Mouse (Mus musculus) hindbrain, embryonic 14.5 days (tissue): Measurements from ENCODE around the gene P2ry2. TPM values are rescaled to one million over a fixed set of nuclear protein-coding genes. Genes with fewer than 3 reads are reported as not detected.

Source experiments
- ATAC-seq: fragments of 200-750 bp; cut with Nextera tagmentation; 2 replicates; pipeline ENCODE4 v1.8.0; 2017; ENCODE audit warnings: moderate number of reproducible peaks, mild to moderate bottlenecking, moderate TSS enrichment, moderate library complexity; ENCODE audit not compliant: low FRiP score
- DNase-seq: peaks from one replicate; pipeline ENCODE4 v3.0.0-alpha.2; 2015; ENCODE audit warnings: low spot score
- H3K27ac ChIP-seq: fragments of 300-500 bp; sonication (generic); 2 replicates; pipeline ENCODE4 v1.5.1; 2014; ENCODE audit warnings: mild to moderate bottlenecking, moderate library complexity
- H3K27me3 ChIP-seq: fragments of 300-500 bp; sonication (generic); 2 replicates; pipeline ENCODE4 v1.6.1; 2014; ENCODE audit warnings: mild to moderate bottlenecking, low read length, mixed read lengths; ENCODE audit not compliant: control insufficient read depth, insufficient read depth
- H3K36me3 ChIP-seq: fragments of 300-500 bp; sonication (generic); replicated peaks from 2 replicates; pipeline ENCODE4 v1.6.1; 2014; ENCODE audit not compliant: control insufficient read depth, insufficient read depth
- H3K4me1 ChIP-seq: fragments of 300-500 bp; sonication (generic); replicated peaks from 2 replicates; pipeline ENCODE4 v1.6.1; 2014; ENCODE audit warnings: antibody characterized with exemption, low read length, mixed read lengths; ENCODE audit not compliant: control insufficient read depth, insufficient read depth
- H3K4me2 ChIP-seq: fragments of 300-500 bp; sonication (generic); replicated peaks from 2 replicates; pipeline ENCODE4 v1.6.1; 2014; ENCODE audit warnings: mild to moderate bottlenecking, moderate library complexity
- H3K4me3 ChIP-seq: fragments of 300-500 bp; sonication (generic); replicated peaks from 2 replicates; pipeline ENCODE4 v1.5.1; 2014; ENCODE audit warnings: mild to moderate bottlenecking, low read length
- H3K9ac ChIP-seq: fragments of 300-500 bp; sonication (generic); 2 replicates; pipeline ENCODE4 v1.6.1; 2014
- H3K9me3 ChIP-seq: fragments of 300-500 bp; sonication (generic); 2 replicates; pipeline ENCODE4 v1.6.1; 2016; ENCODE audit warnings: low read length; ENCODE audit not compliant: control insufficient read depth
- WGBS: fragments of 180-500 bp; shearing (Covaris S2); extraction: QIAGEN DNeasy Blood & Tissue Kit; methylation state at CpG from one replicate; pipeline ENCODE4 v1.1.7; 2014; 5-methylcytosine and 5-hydroxymethylcytosine counted together
- polyA plus RNA-seq: library from polyadenylated mRNA; unstranded; fragments of >200 nt; fragmentation: Nextera tagmentation; extraction: Ambion mirVana; gene quantifications from 2 replicates; pipeline ENCODE4 v1.2.1, GENCODE M21; 2014

The P2ry2 gene
- polyA plus RNA-seq, 1 experiment from 2014 or later = 0.20 TPM

DNA sequence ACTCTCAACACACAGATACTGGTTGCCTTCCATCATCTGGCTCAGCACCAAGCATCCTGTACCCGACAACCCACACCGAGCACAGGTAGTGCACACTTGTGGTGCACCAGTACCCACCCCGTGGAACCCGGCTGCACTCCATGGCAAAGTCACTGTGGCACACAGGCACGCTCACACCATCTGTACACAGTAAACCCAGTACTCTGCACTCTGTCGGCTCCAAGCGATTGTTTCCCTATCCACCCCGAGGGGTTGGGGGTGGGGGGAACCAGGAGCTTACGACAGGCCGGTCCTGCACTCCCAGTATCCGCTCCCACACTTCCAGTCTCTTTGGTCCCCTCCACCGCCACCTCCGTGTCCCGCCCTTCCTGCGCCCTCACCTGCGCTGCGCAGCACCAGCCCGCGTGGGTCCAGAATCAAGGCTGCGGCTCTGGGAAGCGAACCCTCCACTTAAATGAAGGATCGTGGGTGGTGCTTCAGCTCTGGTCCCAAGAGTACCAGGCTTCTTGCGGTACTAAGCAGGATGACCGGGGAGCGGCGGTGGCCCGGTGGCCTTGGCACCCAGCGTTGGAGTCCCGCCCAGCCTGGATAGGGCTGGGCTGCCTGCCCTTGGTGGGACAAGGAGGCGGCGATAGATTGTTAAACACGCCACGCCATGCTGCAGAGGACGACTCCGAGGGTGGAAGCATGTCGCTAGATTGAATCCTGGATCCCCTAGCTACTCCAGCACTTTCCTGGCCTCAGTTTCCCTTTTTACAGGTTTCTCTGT is 38.3 kb downstream of the P2ry2 start, which contains the start of gene P2ry6:
Gene P2ry6 (minus strand): TSS at position 515 of the 769 bp plus-strand sequence.
- peak within 1 kb of the TSS; percentile 9 for H3K9ac ChIP-seq
- ATAC-seq (peak; percentile 68; the same call in 1 of the 2 replicates), DNase-seq (peak; percentile 41)
- H3K4me2 ChIP-seq = peak within 1 kb of the TSS; percentile 52
- no peaks in the 10 kb centered on the region for H3K36me3 ChIP-seq
- peak within 1 kb of the TSS; percentile 27 for H3K4me3 ChIP-seq
- H3K4me1 ChIP-seq = peaks cover 6% of the 10 kb centered on the region; the same call in 1 of the 2 replicates
- 5% methylated on average over 36 of the region's 36 CpGs for WGBS
- peaks cover 33% of the 10 kb centered on the region for H3K27me3 ChIP-seq
- H3K9me3 ChIP-seq = no peaks in the 10 kb centered on the region
- H3K27ac ChIP-seq = no peak within 1 kb of the TSS

- Histone ChIP-seq H3K9me3 (no peaks in the 10 kb centered on the region), H3K27me3 (peaks cover 33% of the 10 kb centered on the region), H3K4me3 (no peak overlapping the region), H3K9ac (no peak overlapping the region), H3K36me3 (no peaks in the 10 kb centered on the region), H3K4me1 (peaks cover 6% of the 10 kb centered on the region; the same call in 1 of the 2 replicates), H3K4me2 (no peak overlapping the region), H3K27ac (no peak overlapping the region)
- ATAC-seq (no peak), DNase-seq (no peak)
- WGBS = 38% methylated on average over 3 of the region's 3 CpGs
Measured at GRCm38 (mm10) chr7:100972875-100973274, 39.8 kb downstream of the P2ry2 start.

- no peaks in the 10 kb centered on the region for H3K36me3 ChIP-seq
- H3K4me3 ChIP-seq = no peak overlapping the region
- no peak overlapping the region for H3K27ac ChIP-seq
- peaks cover 15% of the 10 kb centered on the region for H3K27me3 ChIP-seq
- ATAC-seq (no peak), DNase-seq (no peak)
- H3K9me3 ChIP-seq = no peaks in the 10 kb centered on the region
- H3K4me1 ChIP-seq = peaks cover under 1% of the 10 kb centered on the region; the same call in 1 of the 2 replicates
- no peak overlapping the region for H3K4me2 ChIP-seq
- 77% methylated on average over 10 of the region's 10 CpGs for WGBS
- no peak overlapping the region for H3K9ac ChIP-seq
Measured at GRCm38 (mm10) chr7:100968874-100969659, 43.6 kb downstream of the P2ry2 start.

GRCm38 (mm10) chr7:100968376-100968775 is 44.3 kb downstream of the P2ry2 start:
- Histone ChIP-seq H3K27ac (no peak overlapping the region), H3K27me3 (peaks cover 9% of the 10 kb centered on the region; the same call in 1 of the 2 replicates), H3K36me3 (no peaks in the 10 kb centered on the region), H3K4me3 (no peak overlapping the region), H3K9ac (no peak overlapping the region), H3K9me3 (no peaks in the 10 kb centered on the region), H3K4me1 (no peaks in the 10 kb centered on the region), H3K4me2 (no peak overlapping the region)
- WGBS = 79% methylated on average over 6 of the region's 6 CpGs
- no peak for DNase-seq
- no peak for ATAC-seq

GRCm38 (mm10) chr7:100967850-100968249 is 44.8 kb downstream of the P2ry2 start:
- DNase-seq (no peak), ATAC-seq (no peak)
- no peaks in the 10 kb centered on the region for H3K9me3 ChIP-seq
- 0 out of 2 replicates have a peak, but pooled peaks cover 6% of the 10 kb centered on the region for H3K27me3 ChIP-seq
- no peaks in the 10 kb centered on the region for H3K4me1 ChIP-seq
- H3K36me3 ChIP-seq = no peaks in the 10 kb centered on the region
- no peak overlapping the region for H3K9ac ChIP-seq
- H3K4me3 ChIP-seq = no peak overlapping the region
- WGBS = 89% methylated on average over 9 of the region's 9 CpGs
- no peak overlapping the region for H3K4me2 ChIP-seq
- H3K27ac ChIP-seq = no peak overlapping the region

DNA sequence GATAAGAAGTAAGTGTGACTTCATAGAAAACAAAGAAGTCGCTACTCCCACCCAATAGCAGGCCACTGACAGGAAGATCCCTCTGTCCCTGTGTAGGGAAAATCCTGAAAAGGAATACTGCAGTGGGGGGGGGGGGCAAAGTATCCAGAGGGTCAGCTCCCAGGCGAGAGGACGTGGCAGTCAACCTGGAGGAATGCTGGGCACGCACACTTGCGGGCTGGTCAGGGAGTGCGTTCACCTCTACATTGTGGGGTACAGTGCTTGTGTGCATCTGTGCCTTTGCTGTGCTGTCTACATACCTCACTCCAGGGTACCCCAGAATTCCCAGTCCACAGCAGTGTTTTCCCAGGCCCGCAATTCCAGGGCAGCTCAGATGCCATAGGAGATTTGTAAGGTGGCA is 46.7 kb downstream of the P2ry2 start:
- Histone ChIP-seq H3K4me3 (no peak overlapping the region), H3K4me2 (no peak overlapping the region), H3K4me1 (no peaks in the 10 kb centered on the region), H3K27ac (no peak overlapping the region), H3K36me3 (no peaks in the 10 kb centered on the region), H3K27me3 (no peaks in the 10 kb centered on the region), H3K9me3 (no peaks in the 10 kb centered on the region), H3K9ac (no peak overlapping the region)
- 80% methylated on average over 7 of the region's 7 CpGs for WGBS
- DNase-seq (no peak), ATAC-seq (no peak)

DNA sequence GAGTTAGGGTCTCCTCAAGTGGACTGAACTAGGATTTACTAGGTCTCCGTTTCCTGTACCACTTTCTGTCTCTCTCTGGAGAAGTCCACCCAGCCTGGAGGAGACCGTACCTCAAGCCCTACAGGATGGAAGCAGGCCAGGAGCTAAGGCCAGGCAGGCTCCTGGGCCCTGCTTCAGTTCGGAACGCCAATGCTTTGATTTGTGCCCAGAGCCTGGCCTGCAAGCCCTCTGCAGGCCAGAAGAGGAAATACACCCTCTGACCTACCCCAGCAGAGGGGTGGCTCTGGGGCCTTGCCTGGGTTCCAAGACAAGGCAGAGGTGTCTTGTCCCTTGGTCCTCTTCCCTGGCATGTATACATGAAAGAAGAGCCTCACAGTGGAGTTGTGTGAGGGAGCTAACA is 47.6 kb downstream of the P2ry2 start:
- no peak for DNase-seq
- WGBS = 15% methylated on average over 4 of the region's 4 CpGs
- ATAC-seq = no peak
- Histone ChIP-seq H3K9ac (no peak overlapping the region), H3K4me1 (no peaks in the 10 kb centered on the region), H3K4me3 (no peak overlapping the region), H3K27ac (no peak overlapping the region), H3K4me2 (no peak overlapping the region), H3K36me3 (no peaks in the 10 kb centered on the region), H3K9me3 (no peaks in the 10 kb centered on the region), H3K27me3 (no peaks in the 10 kb centered on the region)

GRCm38 (mm10) chr7:100964242-100964641 is 48.4 kb downstream of the P2ry2 start:
- no peak overlapping the region for H3K4me2 ChIP-seq
- H3K27me3 ChIP-seq = no peaks in the 10 kb centered on the region
- H3K27ac ChIP-seq = no peak overlapping the region
- no peak overlapping the region for H3K9ac ChIP-seq
- DNase-seq (no peak), ATAC-seq (no peak)
- H3K4me3 ChIP-seq = no peak overlapping the region
- no peaks in the 10 kb centered on the region for H3K36me3 ChIP-seq
- no peaks in the 10 kb centered on the region for H3K4me1 ChIP-seq
- no peaks in the 10 kb centered on the region for H3K9me3 ChIP-seq
- 92% methylated on average over 6 of the region's 6 CpGs for WGBS

GRCm38 (mm10) chr7:100963381-100963780 is 49.3 kb downstream of the P2ry2 start:
- H3K9me3 ChIP-seq = no peaks in the 10 kb centered on the region
- no peaks in the 10 kb centered on the region for H3K4me1 ChIP-seq
- WGBS = 74% methylated on average over 8 of the region's 8 CpGs
- no peak overlapping the region for H3K9ac ChIP-seq
- no peak for DNase-seq
- no peak overlapping the region for H3K4me2 ChIP-seq
- H3K4me3 ChIP-seq = no peak overlapping the region
- ATAC-seq = no peak
- H3K27ac ChIP-seq = no peak overlapping the region
- H3K27me3 ChIP-seq = no peaks in the 10 kb centered on the region
- no peaks in the 10 kb centered on the region for H3K36me3 ChIP-seq
